Mouse (Mus musculus) left cerebral cortex, postnatal 36 days (tissue): ENCODE measurements around the gene Cd151. TPM values are rescaled to one million over a fixed set of nuclear protein-coding genes. Genes with fewer than 3 reads are reported as not detected.
A peak's percentile ranks its signal among the peaks of the same experiment; 100 is the strongest.

ENCODE experiments used
- DNase-seq, 2 experiments: peaks; one replicate each; pipeline ENCODE4 v3.0.0; 2021 to 2022; ENCODE audit warnings: low spot score in 2 of 2, mixed read lengths in 1 of 2
- intact Hi-C: fragments of 180-260 bp; cut with DNase I; formaldehyde crosslinking; loops from one replicate; pipeline ENCODE4 v1.15.1; 2025
- total RNA-seq, 2 experiments: library from RNA; stranded (reverse); gene quantifications; 2 replicates each; pipeline ENCODE4 v1.2.3; 2021

Cd151 gene
- 10 to 100 TPM; 30.9 to 35.4 TPM for total RNA-seq

- intact Hi-C loops, result no loop called here
- DNase-seq, result peak; percentile 70 to 74
These were observed at the start of gene Cd151 for GRCm38 (mm10) chr7:141467230-141468030. Gene Cd151 (plus strand): TSS chr7:141467392.

- intact Hi-C loops, result no loop called here
- no peak for DNase-seq
These were observed 49.2 kb upstream of the Cd151 start for GRCm38 (mm10) chr7:141417731-141418681.

DNA sequence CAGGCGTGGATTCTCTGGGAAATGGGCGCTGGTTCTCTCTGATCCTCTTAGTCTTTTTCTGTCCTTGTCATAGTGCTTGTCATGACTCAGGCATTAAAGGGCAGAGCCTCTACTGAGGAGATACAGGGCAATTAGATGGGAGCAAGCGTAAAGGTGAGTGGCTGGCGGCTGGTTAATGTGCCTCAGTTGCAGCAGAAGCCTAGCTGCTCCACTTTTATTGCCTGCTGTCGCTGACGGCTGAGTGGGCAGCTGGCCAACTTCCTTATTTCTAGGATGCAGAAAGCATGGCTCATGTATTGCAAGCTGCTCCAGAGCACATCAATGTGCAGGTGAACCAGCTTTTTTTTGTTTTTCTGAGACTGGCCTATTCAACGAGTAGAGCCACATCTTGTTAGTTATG is 48.2 kb upstream of the Cd151 start:
- intact Hi-C loops, result no loop called here
- DNase-seq, result peak in 1 of 2 experiments; percentile 23

GRCm38 (mm10) chr7:141420030-141420702 is 47.0 kb upstream of the Cd151 start:
- intact Hi-C loops, result no loop called here
- no peak for DNase-seq

DNA sequence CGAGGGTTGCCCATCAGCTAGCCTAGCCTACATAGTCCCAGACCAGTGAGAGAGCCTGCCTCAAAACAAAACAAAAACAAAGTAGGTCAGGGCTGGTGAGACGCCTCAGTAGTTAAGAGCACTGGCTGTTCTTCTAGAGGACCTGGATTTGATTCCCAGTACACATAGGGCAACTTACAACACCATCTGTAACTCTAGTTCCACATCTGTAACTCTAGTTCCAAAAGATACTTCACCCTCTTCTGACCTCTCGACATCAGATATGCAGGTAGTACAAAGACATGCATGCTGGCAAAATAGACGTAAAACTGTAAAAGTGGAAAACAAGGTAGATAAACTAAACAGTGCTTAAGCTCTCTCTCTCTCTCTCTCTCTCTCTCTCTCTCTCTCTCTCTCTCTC is 43.4 kb upstream of the Cd151 start:
- intact Hi-C loops, result no loop called here
- no peak for DNase-seq

GRCm38 (mm10) chr7:141426948-141427730 is 40.1 kb upstream of the Cd151 start:
- intact Hi-C loops, result no loop called here
- DNase-seq, result no peak

DNA sequence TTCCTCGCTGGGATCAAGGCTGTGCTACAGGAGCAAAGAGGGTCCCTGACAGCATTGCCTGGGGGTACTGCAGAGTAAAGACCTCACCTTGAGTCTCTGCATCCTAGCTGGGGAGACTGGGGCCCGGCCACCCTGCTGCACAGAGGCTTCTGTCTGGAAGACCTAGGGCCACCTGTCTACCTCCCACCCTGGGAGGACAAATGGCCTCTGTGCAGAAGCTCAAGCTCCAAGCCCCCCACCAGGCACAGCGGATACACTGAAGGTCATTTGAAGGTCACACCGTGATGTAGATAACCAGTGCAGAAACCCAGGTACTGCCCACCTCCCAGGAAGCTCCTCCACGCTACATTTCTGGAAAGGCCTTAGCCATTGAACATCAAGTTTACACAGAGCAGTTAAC is 38.5 kb upstream of the Cd151 start:
- no peak for DNase-seq
- intact Hi-C loops, result no loop called here

- intact Hi-C loops, result no loop called here
- DNase-seq, result peak; percentile 89 to 92
These were observed 37.9 kb upstream of the Cd151 start, which contains the start of gene Cend1 for GRCm38 (mm10) chr7:141429310-141429709. Gene Cend1 (minus strand): TSS chr7:141429491.

- intact Hi-C loops, result no loop called here
These were observed 37.2 kb upstream of the Cd151 start for GRCm38 (mm10) chr7:141429840-141430584.

GRCm38 (mm10) chr7:141430585-141431240 is 36.5 kb upstream of the Cd151 start:
- intact Hi-C loops, result no loop called here
- DNase-seq, result no peak

More at GRCm38 (mm10) chr7:141429840-141430584, 37.2 kb upstream of the Cd151 start:
- DNase-seq, result peak in 1 of 2 experiments; percentile 13

GRCm38 (mm10) chr7:141431434-141432185 is 35.6 kb upstream of the Cd151 start:
- no peak for DNase-seq
- intact Hi-C loops, result no loop called here

GRCm38 (mm10) chr7:141432186-141432611 is 35.0 kb upstream of the Cd151 start:
- intact Hi-C loops, result no loop called here
- DNase-seq, result peak in 1 of 2 experiments; percentile 9

DNA sequence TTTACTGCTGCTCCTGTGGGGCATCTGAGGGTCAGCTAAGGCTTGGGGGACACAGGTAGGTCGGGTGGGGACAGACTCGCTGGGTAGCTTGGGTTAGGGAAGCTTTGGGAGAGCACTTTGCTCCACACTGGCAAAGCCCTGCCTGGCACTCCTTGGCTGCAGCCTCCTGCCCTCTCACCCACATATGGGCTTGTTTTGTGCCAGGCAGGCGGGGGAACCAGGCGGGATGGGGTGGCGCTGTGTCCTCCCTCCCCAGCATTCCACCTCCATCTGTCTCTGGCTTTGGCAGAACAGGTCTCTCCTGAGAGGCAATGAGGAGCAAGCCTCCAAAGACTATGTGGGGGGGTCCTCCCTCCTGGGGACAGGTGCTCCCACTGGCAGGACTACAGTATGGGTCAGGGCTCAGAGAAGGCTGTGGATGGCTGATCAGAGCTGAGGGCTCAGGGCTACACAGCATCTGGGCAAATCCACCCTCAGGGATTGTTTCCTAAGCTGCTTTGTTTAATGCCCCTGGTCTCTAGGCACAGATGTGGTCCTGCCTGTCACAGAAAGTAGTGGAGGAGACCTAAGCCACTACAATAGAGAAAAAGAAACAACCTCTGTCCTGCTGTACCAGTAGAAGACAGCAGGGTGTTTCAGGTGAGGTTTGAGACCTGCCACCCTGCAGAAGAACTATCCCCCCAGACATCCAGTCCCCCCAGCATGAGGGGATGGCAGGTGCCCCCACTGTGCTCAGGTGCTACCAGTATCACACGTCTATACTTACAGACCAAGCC is 34.3 kb upstream of the Cd151 start:
- peak in 1 of 2 experiments; percentile 18 for DNase-seq
- intact Hi-C loops, result no loop called here

DNA sequence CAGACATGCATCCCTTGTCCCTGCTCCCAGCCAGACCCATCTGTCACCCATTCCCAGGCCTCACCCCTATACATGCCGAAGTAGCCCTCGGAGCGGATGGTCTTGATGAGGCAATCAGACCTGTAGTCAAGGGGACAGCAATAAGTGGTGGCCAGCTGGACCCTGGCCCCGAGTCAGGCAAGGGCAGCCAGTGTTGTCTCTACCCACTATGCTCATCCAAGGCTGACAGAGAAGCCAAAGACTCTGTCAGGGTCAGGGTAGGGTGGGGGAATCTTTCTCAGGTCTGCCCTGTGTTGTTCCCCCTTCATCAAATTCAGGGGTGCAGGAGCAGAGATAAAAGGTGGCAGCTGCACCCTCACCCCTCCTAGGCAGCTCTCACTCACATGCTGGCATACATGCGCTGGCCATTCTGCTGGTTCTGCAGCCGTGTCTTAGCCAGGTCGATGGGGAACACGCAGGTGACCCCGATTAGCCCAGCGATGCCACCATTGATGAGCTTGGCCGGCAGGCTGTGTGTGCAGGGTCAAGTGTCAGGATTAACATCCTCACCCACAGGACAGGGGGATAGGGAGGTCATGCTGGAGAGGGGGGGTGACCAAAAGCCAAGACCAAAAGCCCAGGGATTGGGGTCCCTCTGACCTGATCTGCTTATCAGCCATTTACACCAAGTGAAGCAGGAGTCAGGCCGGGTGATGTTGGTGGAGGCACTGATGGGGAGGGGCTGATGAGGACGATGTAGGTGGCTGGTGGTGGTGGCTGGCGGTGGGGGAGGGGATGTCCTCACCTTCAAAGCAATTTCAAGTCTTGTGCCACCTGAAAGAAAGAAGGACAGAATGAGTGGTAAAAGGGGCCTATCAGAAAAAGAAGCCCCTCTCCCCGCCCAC is 33.4 kb upstream of the Cd151 start:
- intact Hi-C loops, result no loop called here
- DNase-seq, result no peak

GRCm38 (mm10) chr7:141434464-141434863 is 32.7 kb upstream of the Cd151 start:
- intact Hi-C loops, result no loop called here
- peak; percentile 65 to 78 for DNase-seq
